Mouse (Mus musculus): ENCODE data around the gene Clec2d. TPM values are rescaled to one million over a fixed set of nuclear protein-coding genes. Genes with fewer than 3 reads are reported as not detected.

The Clec2d gene
- polyA plus RNA-seq, 1 experiment, result 14.9 TPM

DNA sequence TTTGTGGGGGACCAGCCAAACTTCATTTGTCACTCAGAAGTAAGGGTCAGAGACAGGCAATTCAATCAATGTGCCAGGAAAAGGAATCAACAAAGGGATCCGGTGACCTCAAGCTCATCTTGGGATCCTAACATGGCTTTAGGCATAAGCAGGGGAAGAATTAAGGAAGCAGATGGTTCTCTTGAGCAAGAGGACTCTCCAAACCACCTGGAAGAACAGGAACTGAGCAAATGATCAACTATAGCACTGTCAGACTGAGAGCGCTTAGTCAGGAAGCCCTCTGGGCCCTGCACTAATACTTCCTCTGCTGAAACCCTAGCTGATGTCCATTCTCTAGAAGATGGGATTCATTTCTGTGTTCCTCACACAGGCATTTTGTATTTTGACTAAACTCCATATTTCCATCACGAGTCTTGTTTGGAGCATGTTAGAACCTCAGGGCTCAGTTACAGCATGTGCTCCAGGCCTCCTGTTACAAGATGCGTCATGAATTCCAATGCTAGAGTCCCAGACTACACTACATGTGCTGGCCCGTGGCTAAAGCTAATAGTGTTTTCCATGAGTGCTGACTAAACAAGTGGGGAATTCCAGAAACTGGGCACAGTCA, 55.5 kb downstream of the Clec2d start:
- TF ChIP-seq POLR2A (IDR thresholded peaks at IDR 0.05; ENCODE audit: borderline replicate concordance, insufficient read depth, low read length), result no peak
- no peak overlapping the region for H3K27ac ChIP-seq (ENCODE audit: insufficient read depth, low read length)

More for the DNA sequence above, 55.5 kb downstream of the Clec2d start:
- Histone ChIP-seq H3K27me3 (ENCODE audit: control insufficient read depth, insufficient read depth, low read length) (no peaks in the 10 kb centered on the region; the same call in 1 of the 2 replicates), H3K4me1 (ENCODE audit: control insufficient read depth, insufficient read depth, low read length) (no peaks in the 10 kb centered on the region), H3K4me3 (replicated peaks; ENCODE audit: insufficient read depth, low read depth, low read length) (no peak overlapping the region)
- no peak for DNase-seq
- WGBS, result 89% methylated on average over 5 of the region's 5 CpGs

Other genes starting within 250 kb of the Clec2d start
- gene Clec2g, start 246.2 kb upstream of the Clec2d start, polyA plus RNA-seq (2012; rRNA removed), result not detected in 2 replicates
- gene Klrb1f, start 134.7 kb upstream of the Clec2d start, polyA plus RNA-seq (2012; rRNA removed), result not detected in 2 replicates
- not detected in 2 replicates for gene Clec2e, start 79.7 kb upstream of the Clec2d start, polyA plus RNA-seq (2012; rRNA removed)
- 0.07 and 0.14 TPM in 2 replicates for gene Cd69, start 94.8 kb downstream of the Clec2d start, polyA plus RNA-seq (2012; rRNA removed)
- not detected in 2 replicates for gene 4922502D21Rik, start 151.2 kb downstream of the Clec2d start, polyA plus RNA-seq (2012; rRNA removed)
- 0.13 and 0.14 TPM in 2 replicates for gene Clec12a, start 162.1 kb downstream of the Clec2d start, polyA plus RNA-seq (2012; rRNA removed)
- gene Clec12b, start 205.3 kb downstream of the Clec2d start, polyA plus RNA-seq (2012; rRNA removed), result 0.17 and 0.33 TPM in 2 replicates
- gene Clec1b, start 216.7 kb downstream of the Clec2d start, polyA plus RNA-seq (2012; rRNA removed), result 0.16 and 0.17 TPM in 2 replicates
- 0.06 TPM in 1 of 2 replicates, not detected in the other for gene Clec9a, start 228.2 kb downstream of the Clec2d start, polyA plus RNA-seq (2012; rRNA removed)

Measured in cerebellum, adult 2 months (tissue).